Mouse (Mus musculus): Measurements from ENCODE around the gene Tjp2.
"Not testable (repeated sequence)": the region's sequence is repeated elsewhere in the genome, so short reads cannot be mapped to it uniquely, and the experiment has no call there.

The Tjp2 gene

GRCm38 (mm10) chr19:24123534-24124290, 101.1 kb downstream of the Tjp2 start:
- no peak for DNase-seq (ENCODE audit: low read depth in 1 of 2, low spot score in 2 of 2)

- no peak for DNase-seq (ENCODE audit: low read depth in 1 of 2, low spot score in 2 of 2)
These were observed 101.7 kb downstream of the Tjp2 start for GRCm38 (mm10) chr19:24123087-24123486.

- no peak for DNase-seq (ENCODE audit: low read depth in 1 of 2, low spot score in 2 of 2)
These were observed 102.2 kb downstream of the Tjp2 start for GRCm38 (mm10) chr19:24122647-24123046.

GRCm38 (mm10) chr19:24120811-24121210, 104.0 kb downstream of the Tjp2 start:
- DNase-seq (ENCODE audit: low read depth in 1 of 2, low spot score in 2 of 2), result no peak

- DNase-seq (ENCODE audit: low read depth in 1 of 2, low spot score in 2 of 2), result no peak
These were observed 106.1 kb downstream of the Tjp2 start for GRCm38 (mm10) chr19:24118775-24119174.

GRCm38 (mm10) chr19:24111581-24111980, 113.2 kb downstream of the Tjp2 start:
- no peak for DNase-seq (ENCODE audit: low read depth in 1 of 2, low spot score in 2 of 2)

GRCm38 (mm10) chr19:24107707-24108106, 117.1 kb downstream of the Tjp2 start:
- DNase-seq (ENCODE audit: low read depth in 1 of 2, low spot score in 2 of 2), result no peak

GRCm38 (mm10) chr19:24103802-24104201, 121.0 kb downstream of the Tjp2 start:
- no peak for DNase-seq (ENCODE audit: low read depth in 1 of 2, low spot score in 2 of 2)

GRCm38 (mm10) chr19:24102562-24103126, 122.2 kb downstream of the Tjp2 start:
- no peak for DNase-seq (ENCODE audit: low read depth in 1 of 2, low spot score in 2 of 2)

GRCm38 (mm10) chr19:24101183-24101582, 123.6 kb downstream of the Tjp2 start:
- DNase-seq (ENCODE audit: low read depth in 1 of 2, low spot score in 2 of 2), result no peak

- DNase-seq (ENCODE audit: low read depth in 1 of 2, low spot score in 2 of 2), result no peak
These were observed 126.1 kb downstream of the Tjp2 start for GRCm38 (mm10) chr19:24098691-24099090.

- DNase-seq (ENCODE audit: low read depth in 1 of 2, low spot score in 2 of 2), result no peak
These were observed 127.0 kb downstream of the Tjp2 start for GRCm38 (mm10) chr19:24097666-24098455.

GRCm38 (mm10) chr19:24092060-24092459, 132.8 kb downstream of the Tjp2 start:
- not testable (repeated sequence) for DNase-seq (ENCODE audit: low read depth in 1 of 2, low spot score in 2 of 2)

- DNase-seq (ENCODE audit: low read depth in 1 of 2, low spot score in 2 of 2), result no peak
These were observed 134.5 kb downstream of the Tjp2 start for GRCm38 (mm10) chr19:24090366-24090765.

- DNase-seq (ENCODE audit: low read depth in 1 of 2, low spot score in 2 of 2), result no peak
These were observed 139.5 kb downstream of the Tjp2 start for GRCm38 (mm10) chr19:24085306-24085705.

GRCm38 (mm10) chr19:24080417-24081080, 144.3 kb downstream of the Tjp2 start:
- DNase-seq (ENCODE audit: low read depth in 1 of 2, low spot score in 2 of 2), result no peak

GRCm38 (mm10) chr19:24077658-24078057, 147.2 kb downstream of the Tjp2 start:
- DNase-seq (ENCODE audit: low read depth in 1 of 2, low spot score in 2 of 2), result no peak

GRCm38 (mm10) chr19:24076536-24076935, 148.3 kb downstream of the Tjp2 start:
- DNase-seq (ENCODE audit: low read depth in 1 of 2, low spot score in 2 of 2), result no peak

GRCm38 (mm10) chr19:24075927-24076326, 148.9 kb downstream of the Tjp2 start:
- no peak for DNase-seq (ENCODE audit: low read depth in 1 of 2, low spot score in 2 of 2)

- DNase-seq (ENCODE audit: low read depth in 1 of 2, low spot score in 2 of 2), result no peak
These were observed 151.7 kb downstream of the Tjp2 start for GRCm38 (mm10) chr19:24073155-24073554.

GRCm38 (mm10) chr19:24064348-24064895, 160.4 kb downstream of the Tjp2 start:
- no peak for DNase-seq (ENCODE audit: low read depth in 1 of 2, low spot score in 2 of 2)
